Mouse (Mus musculus) neutrophil, adult 83 days (primary cell): ENCODE measurements around the gene Lypd9. TPM values are rescaled to one million over a fixed set of nuclear protein-coding genes. Genes with fewer than 3 reads are reported as not detected.

ENCODE experiments used
- total RNA-seq, 2 experiments: library from RNA; stranded (reverse); gene quantifications; one replicate each; pipeline ENCODE4 v1.2.4; 2023

Gene Lypd9
- not detected for total RNA-seq

DNA sequence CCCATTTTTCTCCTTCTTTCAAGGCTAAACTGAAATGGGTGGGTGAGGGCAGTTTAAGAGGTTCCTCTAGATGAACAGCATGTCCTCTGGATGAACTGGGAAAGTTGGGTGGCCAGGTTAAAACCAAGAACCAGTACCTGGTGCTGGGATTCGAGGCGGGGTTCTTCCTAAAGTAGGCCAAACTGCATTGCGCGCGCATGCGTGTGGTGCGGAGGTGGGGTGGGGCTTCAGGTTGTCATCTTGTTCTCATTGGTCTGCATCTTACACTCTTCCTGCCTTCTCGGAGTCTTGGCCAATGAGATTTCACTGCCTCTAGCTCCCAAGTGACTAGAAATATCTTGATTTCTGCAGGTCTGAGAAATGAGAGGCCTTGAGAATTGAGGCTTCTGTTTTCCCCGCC is at the start of gene Lypd9:
Lypd9 (minus strand) TSS at position 165 of the 400 bp plus-strand sequence.

DNA sequence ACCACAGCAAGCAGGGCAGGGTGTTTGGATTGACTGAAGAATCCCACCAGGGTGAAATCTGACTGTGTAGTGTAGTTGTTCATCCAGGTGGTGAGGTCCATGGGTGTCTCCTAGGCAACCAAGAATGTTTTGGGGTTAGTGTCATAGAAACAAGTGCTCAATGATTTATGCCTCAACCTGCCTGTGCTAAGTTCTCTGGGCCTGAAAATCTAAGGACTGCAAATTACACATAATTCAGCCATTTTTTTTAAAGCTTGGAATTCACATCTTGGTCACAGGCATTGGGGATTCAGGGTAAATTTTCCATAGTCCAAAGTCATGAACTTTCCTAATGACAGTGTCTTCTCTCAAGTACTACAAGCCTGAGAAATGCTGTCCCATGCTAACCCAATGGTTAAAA is 49.7 kb upstream of the Lypd9 start, which contains the start of gene Olfr331:
Olfr331 (minus strand) TSS at position 101 of the 400 bp plus-strand sequence.

DNA sequence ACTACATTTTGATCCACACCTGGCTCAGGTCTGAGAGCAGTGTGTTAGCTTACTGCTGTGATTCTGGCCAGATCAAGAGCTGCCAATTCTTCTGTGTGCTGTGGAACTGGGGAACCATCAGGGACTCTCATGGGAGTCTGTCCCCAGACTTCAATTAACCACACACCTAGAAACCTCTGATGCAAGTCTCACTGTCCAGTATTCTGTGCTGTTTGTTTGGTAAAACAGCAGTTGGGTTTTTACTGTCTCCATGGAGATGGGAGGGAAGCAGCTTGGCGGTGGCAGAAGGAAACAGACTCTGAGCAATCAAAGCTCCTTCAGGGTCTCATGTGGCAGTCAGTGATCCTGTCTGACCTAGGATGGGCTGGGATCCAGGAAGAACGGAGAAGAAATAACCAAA is 39.7 kb upstream of the Lypd9 start, which contains the start of gene Olfr332:
Olfr332 (minus strand) TSS at position 101 of the 400 bp plus-strand sequence.

DNA sequence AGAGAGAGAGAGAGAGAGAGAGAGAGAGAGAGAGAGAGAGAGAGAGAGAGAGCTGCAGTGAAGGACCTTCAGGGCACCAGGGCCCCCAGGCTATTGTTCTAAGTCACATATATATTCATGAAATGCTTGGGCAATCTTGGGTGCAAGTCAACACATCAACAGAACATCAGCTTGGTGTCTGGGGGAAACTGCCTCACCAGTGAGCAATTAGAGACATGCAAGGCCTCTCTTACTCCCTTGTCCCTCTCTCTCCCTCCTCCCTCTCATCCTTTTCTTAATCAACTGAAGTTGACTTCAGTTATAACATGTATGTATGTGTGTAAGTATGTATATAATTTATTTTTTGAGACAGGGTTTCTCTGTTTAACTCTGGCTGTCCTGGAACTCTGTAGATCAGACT is 9.4 kb upstream of the Lypd9 start, which contains the start of gene Olfr30:
Olfr30 (minus strand) TSS at position 101 of the 400 bp plus-strand sequence.

DNA sequence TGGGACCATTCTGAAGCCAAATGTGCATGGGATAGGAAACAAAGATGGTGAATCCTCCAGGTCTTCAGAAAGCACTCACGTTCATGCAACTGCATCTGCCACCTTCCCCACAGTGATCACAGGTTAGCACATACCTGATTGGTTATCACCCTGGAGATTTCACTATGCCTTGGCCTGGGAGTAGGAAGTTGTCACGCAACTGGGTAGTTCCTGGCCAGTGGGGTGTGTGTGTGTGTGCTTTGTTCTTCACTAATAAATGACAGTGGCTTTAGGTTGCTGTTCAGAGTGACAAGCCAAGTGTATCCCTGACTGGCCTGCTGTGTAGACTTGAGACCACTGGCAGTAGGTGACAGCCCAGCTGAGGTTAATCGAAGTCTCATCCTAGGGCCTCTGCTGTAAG is 20.5 kb downstream of the Lypd9 start, which contains the start of gene Gm12253:
Gm12253 (plus strand) TSS at position 301 of the 400 bp plus-strand sequence.

DNA sequence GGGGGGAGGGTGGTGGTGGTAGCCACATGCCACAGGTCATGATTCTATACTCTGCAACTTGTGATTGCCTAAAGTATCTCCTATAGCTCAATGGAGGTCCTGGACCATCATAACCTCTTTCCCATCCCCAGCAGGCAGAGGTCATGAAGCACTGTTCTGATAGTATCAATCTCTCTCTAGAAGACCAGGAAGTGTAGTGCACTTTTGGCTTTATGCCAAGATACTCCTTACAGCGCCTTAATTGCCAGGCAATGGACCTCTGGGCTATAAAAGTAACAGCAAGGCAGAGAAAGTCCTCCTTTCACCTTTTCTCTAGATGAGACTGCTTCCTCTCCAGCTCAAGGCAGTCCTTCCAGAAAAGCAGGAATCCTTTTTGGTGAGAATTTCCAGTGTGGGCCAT is 31.9 kb downstream of the Lypd9 start, which contains the start of gene 1810065E05Rik:
1810065E05Rik (plus strand) TSS at position 297 of the 400 bp plus-strand sequence.

Other genes starting within 250 kb of the Lypd9 start
- gene 4930438A08Rik, start 178.1 kb downstream of the Lypd9 start, total RNA-seq, result 10 to 100 TPM; 79.6 to 89.9 TPM
- gene Zfp692, start 145.9 kb downstream of the Lypd9 start, total RNA-seq, result 10 to 100 TPM; 11.9 to 17.1 TPM
- 10 to 100 TPM; 24.5 to 25.0 TPM for gene Zfp672, start 122.6 kb downstream of the Lypd9 start, total RNA-seq
- 10 to 100 TPM; 22.2 to 28.4 TPM for gene Sh3bp5l, start 122.2 kb downstream of the Lypd9 start, total RNA-seq
- gene Lypd8, start 73.9 kb downstream of the Lypd9 start, total RNA-seq, result not detected
- not detected for gene 1810065E05Rik, start 31.8 kb downstream of the Lypd9 start, total RNA-seq
- gene Gm12253, start 20.4 kb downstream of the Lypd9 start, total RNA-seq, result not detected
- gene Olfr30, start 9.3 kb upstream of the Lypd9 start, total RNA-seq, result not detected
- gene Olfr332, start 39.6 kb upstream of the Lypd9 start, total RNA-seq, result not detected
- not detected for gene Olfr331, start 49.6 kb upstream of the Lypd9 start, total RNA-seq
- not detected for gene Olfr330, start 81.9 kb upstream of the Lypd9 start, total RNA-seq
- not detected for gene Olfr329-ps, start 93.5 kb upstream of the Lypd9 start, total RNA-seq
- gene Olfr328, start 102.7 kb upstream of the Lypd9 start, total RNA-seq, result under 1 TPM in 1 of 2 experiments, not detected in 1; 0.15 TPM
- not detected for gene Olfr224, start 117.6 kb upstream of the Lypd9 start, total RNA-seq
- not detected for gene Olfr325, start 124.8 kb upstream of the Lypd9 start, total RNA-seq
- gene Olfr324, start 142.2 kb upstream of the Lypd9 start, total RNA-seq, result not detected
- not detected for gene 2210407C18Rik, start 163.2 kb upstream of the Lypd9 start, total RNA-seq
- gene Olfr323, start 177.6 kb upstream of the Lypd9 start, total RNA-seq, result not detected
- gene Trim58, start 187.5 kb upstream of the Lypd9 start, total RNA-seq, result 1 to 10 TPM; 1.4 to 2.2 TPM
- under 1 TPM in 1 of 2 experiments, not detected in 1; 0.11 TPM for gene Olfr322, start 205.9 kb upstream of the Lypd9 start, total RNA-seq
- not detected for gene Olfr320, start 228.2 kb upstream of the Lypd9 start, total RNA-seq
- gene Olfr319, start 246.2 kb upstream of the Lypd9 start, total RNA-seq, result not detected